Mouse (Mus musculus): ENCODE measurements at regions not wholly inside any gene's neighbourhood (a gene's known extent, or its start where the extent isn't known, plus 50 kb on each side); places are given as distances from the start of the nearest gene placed in this dataset.
"Not testable (repeated sequence)": the region's sequence is repeated elsewhere in the genome, so short reads cannot be mapped to it uniquely, and the experiment has no call there.

- DNase-seq: peak; percentile 58
These were observed 96.5 kb upstream of the Map3k1 start for GRCm38 (mm10) chr13:111905213-111905701.

DNA sequence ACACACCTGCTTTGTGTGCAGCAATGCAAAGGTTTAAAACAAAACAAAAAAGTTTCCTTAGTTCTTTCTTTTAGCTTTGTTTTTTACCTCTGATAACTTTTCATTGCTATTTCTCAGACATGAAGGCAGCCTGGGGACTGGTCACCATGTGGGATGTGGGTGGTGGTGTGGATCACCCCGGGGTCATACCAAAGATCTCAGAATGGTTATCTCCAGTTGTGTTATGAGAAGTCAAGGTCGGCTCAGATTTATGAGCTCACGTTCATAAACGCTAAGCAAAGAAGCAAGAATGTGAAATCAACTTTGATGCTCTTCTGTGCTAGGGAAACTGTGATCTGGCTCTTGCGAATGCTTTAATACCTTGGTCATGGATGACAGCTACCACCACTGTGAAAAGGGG is 102.3 kb upstream of the Map3k1 start:
- no peak for DNase-seq

GRCm38 (mm10) chr13:111911661-111912312 is 103.0 kb upstream of the Map3k1 start:
- no peak for DNase-seq

- DNase-seq: no peak
These were observed 105.6 kb upstream of the Map3k1 start for GRCm38 (mm10) chr13:111914348-111914913.

DNA sequence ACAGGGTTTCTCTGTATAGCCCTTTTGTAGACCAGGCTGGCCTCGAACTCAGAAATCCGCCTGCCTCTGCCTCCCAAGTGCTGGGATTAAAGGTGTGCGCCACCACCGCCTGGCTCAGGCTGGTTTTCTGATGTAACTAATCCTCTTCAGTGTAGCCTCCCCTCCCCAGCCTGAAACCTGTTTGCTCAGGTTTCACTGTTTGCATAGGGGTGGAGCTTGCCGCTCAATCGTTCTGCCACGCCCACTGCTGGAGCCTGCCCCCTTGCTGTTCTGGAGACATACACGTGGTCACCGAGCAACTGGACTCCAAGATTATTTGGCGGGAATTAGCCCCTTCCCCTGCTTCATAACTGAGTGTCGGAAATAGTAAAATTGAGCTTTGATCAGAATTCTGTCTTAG is 110.6 kb upstream of the Map3k1 start:
- not testable (repeated sequence) for DNase-seq

DNA sequence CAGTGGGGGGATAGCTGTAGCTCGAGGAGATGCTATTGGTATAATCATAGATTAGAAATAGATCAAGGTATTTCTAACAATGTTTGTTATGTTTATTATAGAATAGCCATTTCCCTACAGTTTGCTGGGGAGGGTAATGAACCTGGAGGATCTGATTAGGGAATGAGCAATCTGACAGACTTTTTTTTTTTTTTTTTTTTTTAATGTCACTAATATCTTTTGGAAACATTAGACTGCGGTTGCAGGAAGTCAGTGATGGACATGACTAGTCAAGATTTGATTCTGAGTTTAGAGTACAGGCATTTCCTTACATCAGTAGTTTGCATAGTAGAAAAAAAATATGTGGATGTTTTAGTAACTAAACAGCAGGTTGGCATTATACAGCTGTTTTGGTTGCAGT is 111.7 kb upstream of the Map3k1 start:
- DNase-seq: no peak

DNA sequence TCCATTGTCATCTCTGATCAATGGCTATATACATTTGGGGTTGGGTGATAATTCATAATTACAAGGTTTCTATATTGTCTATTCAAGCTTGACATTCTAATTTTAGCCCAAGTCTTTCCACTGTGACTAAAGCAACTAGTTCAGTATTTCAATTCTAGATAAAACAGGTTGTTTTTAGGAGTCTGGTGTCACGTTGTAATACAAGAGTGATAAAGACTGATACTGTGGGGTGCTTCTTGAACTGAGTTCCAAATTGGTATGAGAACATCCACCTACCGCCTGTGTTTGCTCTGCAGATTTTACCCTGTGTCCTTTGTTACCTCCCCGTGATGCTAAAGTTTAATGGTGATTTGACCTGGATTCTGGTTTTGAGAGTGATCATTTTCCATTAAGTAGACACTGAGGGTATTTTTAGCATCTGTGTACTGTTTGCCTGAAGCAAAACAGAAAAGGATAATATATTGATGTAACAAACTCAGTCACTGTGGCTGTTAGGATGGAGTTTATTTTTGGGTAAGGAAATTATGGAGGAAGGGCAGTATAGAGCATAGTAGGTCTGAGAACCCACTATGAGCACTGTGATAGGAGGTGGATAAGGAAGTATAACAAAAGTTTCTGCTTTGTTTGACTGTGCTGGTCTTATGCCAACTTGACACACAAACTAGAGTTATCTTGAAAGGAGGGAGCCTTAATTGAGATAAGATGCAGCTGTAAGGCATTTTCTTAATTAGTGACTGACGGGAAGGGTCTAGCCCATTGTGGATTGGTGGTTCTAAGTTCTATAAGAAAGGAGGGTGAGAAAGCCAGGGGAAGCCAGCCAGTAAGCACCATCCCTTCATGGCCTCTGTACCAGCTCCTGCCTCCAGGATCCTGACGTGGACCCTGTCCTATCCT is 112.6 kb upstream of the Map3k1 start:
- DNase-seq: no peak

DNA sequence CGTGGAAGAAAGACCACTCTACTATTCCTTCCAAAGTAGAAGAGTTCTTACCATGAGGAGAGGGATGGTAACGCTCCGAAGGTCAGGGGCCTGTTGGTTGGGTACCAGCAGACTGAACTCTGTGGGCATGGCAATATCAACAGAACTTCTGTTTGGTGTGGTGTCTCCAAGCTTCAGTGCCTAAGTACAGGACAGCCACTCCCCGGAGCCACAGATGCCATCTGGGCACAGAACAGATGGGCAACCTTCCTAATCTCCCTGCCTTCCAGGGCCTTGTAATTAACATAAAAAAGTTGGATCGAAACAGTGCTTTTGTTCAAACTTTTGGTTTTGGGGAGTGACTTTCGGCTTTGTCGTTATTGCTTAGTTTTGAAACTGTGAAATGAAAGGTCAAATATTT is 116.6 kb upstream of the Map3k1 start:
- DNase-seq: no peak

- no peak for DNase-seq
These were observed 118.0 kb upstream of the Map3k1 start for GRCm38 (mm10) chr13:111926801-111927200.

DNA sequence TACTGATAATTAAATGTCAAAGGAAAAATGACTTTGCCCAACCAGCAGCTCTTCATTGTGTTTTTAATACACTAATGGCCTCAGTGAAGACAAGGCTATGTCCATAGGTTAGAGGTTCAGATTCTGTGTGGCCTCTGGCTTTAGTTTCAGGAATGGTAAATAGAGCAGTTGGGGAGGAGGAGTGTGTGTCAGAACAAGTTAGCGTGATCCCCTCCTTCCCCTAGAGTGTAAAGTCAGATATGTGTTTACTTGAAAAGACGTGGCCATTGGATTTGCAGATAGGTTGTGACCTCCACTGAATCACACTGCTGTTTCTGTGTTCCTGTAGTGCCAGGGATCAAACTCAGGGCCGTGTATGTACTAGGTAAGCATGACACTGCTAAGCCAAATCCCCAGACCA is 118.7 kb upstream of the Map3k1 start:
- no peak for DNase-seq

GRCm38 (mm10) chr13:111928636-111929544 is 120.1 kb upstream of the Map3k1 start:
- DNase-seq: no peak

- DNase-seq: no peak
These were observed 121.1 kb upstream of the Map3k1 start for GRCm38 (mm10) chr13:111929908-111930307.

DNA sequence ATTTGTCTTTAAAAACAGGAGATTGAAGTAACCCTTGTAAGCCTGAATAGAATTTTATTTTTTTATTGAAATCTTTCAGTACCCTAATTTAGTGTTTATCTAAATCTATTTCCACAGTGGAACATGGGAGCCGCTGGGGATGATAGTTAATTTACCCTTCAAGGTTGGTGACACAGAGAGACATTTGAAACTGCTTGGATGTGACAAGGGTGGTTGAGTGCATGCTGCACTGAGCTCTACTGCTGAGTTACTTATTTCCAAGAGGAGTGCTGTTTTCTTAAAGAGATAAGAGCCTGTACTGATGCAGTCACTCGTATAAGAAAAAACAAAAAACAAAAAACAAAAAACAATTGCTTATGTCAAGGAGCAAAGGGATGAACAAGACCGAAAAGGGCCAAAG is 123.7 kb upstream of the Map3k1 start:
- DNase-seq: no peak

- no peak for DNase-seq
These were observed 124.9 kb upstream of the Map3k1 start for GRCm38 (mm10) chr13:111933526-111934240.

- no peak for DNase-seq
These were observed 126.9 kb upstream of the Map3k1 start for GRCm38 (mm10) chr13:111935721-111936080.

GRCm38 (mm10) chr13:111936081-111936857 is 127.5 kb upstream of the Map3k1 start:
- DNase-seq: peak; percentile 58

DNA sequence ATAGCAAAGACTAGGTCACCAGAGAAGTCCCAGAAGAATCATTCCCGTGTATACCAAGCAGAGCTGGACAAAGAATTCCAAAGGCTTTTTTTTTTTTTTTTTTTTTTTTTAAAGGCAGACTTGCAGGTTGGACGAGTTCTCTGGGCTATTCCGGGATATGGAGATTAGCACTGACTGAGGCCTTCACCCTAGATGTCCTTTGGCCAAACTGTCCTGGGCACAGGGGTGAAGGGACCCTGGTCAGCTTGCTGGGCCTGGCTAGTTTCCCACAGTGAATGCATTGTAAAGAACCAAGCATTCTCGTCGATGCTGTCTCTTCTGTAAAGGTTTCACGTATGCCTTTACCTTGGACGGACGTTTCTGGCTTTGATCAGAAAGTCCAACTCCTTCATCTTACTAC is 128.2 kb upstream of the Map3k1 start:
- no peak for DNase-seq

GRCm38 (mm10) chr13:111938896-111939422 is 130.2 kb upstream of the Map3k1 start:
- no peak for DNase-seq

GRCm38 (mm10) chr13:111939534-111940115 is 130.8 kb upstream of the Map3k1 start:
- no peak for DNase-seq

DNA sequence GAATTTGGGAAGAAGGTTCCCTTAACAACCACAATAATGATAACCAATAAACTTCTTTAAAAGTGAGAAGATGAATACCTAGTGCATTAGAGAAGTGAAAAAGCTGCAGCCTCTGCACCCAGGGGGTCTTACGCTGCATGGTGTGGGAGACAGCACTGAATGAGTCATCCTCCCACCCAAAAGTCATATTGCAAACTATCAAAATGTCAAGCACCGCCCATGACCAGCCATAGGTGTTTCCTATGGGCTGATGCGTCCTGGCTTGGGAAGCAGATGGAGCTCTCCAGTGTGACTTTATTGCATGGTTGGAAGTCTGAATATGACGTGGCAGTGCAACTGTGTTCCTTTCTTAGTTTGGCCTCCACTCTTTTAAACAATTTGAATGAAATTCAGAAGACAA is 131.5 kb upstream of the Map3k1 start:
- no peak for DNase-seq
